Mouse (Mus musculus): Measurements from ENCODE around the gene Ctnnbip1. TPM values are rescaled to one million over a fixed set of nuclear protein-coding genes. Genes with fewer than 3 reads are reported as not detected.
A peak's percentile ranks its signal among the peaks of the same experiment; 100 is the strongest.

Gene Ctnnbip1
- polyA plus RNA-seq, 1 experiment from 2014 or later = 84.6 TPM

DNA sequence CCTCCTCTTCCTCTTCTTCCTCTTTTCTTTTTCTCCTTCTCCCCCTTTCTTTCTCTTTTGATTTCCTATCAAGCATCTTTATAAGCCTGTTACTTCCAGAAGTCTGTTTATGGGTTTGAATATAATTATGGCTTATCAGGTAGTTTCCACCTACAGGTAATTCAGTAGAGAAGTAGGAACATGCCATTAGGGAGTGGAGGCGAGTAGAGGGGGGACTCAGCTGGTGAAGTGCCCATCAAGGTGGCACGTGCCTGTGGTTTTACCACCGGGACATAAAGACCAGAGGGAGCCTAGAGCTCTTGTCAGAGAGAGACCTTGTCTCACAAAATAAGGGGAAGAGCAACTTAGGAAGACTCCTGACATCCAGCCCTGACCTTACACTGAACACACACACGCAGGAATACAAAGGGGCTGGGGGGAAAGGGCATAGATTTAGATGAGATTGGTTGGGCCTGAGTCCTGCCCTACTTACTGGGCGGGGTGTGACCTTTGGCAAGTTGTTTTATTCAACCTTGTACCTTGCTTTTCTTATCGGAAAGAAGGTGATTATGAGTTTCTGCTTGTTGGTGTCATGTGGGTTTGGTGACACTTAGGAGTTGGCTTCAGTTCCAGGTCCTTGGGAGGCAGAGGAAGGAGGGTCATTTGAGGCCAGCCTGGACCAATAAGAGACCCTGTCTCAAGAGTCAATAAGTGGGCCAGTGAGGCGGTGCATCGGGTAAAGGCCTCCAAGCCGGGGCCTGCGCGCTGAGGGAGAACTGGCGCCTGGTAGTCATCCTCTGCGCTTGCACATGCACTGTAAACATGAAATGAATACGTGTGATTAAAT, 28.4 kb upstream of the Ctnnbip1 start:
- 95% methylated on average over 14 of the region's 14 CpGs for WGBS
- Histone ChIP-seq H3K4me1 (ENCODE audit: control insufficient read depth, insufficient read depth, low read length) (0 out of 2 replicates have a peak, but pooled peaks cover 4% of the 10 kb centered on the region), H3K4me3 (ENCODE audit: low read depth, low read length) (no peak overlapping the region), H3K36me3 (ENCODE audit: control insufficient read depth, insufficient read depth, low read length) (peaks cover 31% of the 10 kb centered on the region), H3K9me3 (ENCODE audit: control insufficient read depth, low read length) (no peaks in the 10 kb centered on the region), H3K27me3 (ENCODE audit: control insufficient read depth, insufficient read depth, low read length) (no peaks in the 10 kb centered on the region), H3K27ac (replicated peaks; ENCODE audit: low read depth, low read length) (no peak overlapping the region), H3K4me2 (ENCODE audit: low read depth, severe bottlenecking) (no peak overlapping the region), H3K9ac (ENCODE audit: low read length) (no peak overlapping the region)
- no peak for DNase-seq (ENCODE audit: low spot score)
- no peak for ATAC-seq (ENCODE audit: insufficient number of reproducible peaks, low FRiP score, low TSS enrichment, low read depth)

DNA sequence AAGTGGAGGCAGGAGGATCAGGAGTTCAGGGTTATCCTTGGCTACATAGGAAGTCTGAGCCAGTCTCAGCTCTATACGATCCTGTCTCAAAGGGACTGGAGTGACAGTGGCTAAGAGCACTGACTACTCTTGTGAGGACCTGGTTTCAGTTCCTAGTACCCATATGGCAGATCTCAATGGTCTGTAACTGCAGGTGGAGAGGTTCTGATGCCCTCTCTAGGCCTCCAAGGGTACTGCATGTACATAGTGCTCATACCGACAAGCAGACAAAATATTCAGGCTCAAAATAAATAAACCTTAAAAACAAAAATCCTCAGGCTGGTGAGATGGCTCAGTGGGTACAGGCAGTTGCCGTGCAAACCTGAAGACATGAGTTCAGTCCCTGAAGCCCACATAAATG, 26.9 kb upstream of the Ctnnbip1 start:
- no peak for ATAC-seq (ENCODE audit: insufficient number of reproducible peaks, low FRiP score, low TSS enrichment, low read depth)
- no peak overlapping the region for H3K4me2 ChIP-seq (ENCODE audit: low read depth, severe bottlenecking)
- H3K9ac ChIP-seq (ENCODE audit: low read length) = no peak overlapping the region
- H3K4me1 ChIP-seq (ENCODE audit: control insufficient read depth, insufficient read depth, low read length) = 0 out of 2 replicates have a peak, but pooled peaks cover 4% of the 10 kb centered on the region
- H3K4me3 ChIP-seq (ENCODE audit: low read depth, low read length) = no peak overlapping the region
- whole genome bisulfite sequencing = 98% methylated on average over 3 of the region's 3 CpGs
- H3K36me3 ChIP-seq (ENCODE audit: control insufficient read depth, insufficient read depth, low read length) = peaks cover 38% of the 10 kb centered on the region
- H3K27me3 ChIP-seq (ENCODE audit: control insufficient read depth, insufficient read depth, low read length) = no peaks in the 10 kb centered on the region
- no peak overlapping the region for H3K27ac ChIP-seq (replicated peaks; ENCODE audit: low read depth, low read length)
- no peak for DNase-seq (ENCODE audit: low spot score)
- H3K9me3 ChIP-seq (ENCODE audit: control insufficient read depth, low read length) = no peaks in the 10 kb centered on the region

DNA sequence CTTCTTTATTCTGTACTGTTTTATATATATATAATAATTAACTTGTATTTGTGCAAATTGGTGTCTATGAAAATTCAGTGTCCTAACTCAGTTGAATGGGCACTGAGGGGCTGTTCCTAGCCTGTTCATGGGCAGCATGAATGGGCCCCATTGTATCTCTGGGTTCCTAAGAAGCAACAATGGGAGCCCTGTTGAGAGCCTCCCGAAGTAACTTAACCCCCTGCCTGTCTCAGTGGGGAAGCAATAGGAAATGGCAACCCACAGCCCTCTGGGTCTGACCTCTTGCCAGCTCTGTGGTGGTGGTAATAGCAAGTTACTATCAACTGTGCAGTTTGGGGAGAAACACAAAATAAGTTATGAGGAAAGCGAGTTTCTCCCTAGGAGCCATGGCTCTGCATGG, 21.4 kb upstream of the Ctnnbip1 start:
- Histone ChIP-seq H3K9me3 (ENCODE audit: control insufficient read depth, low read length) (no peaks in the 10 kb centered on the region), H3K9ac (ENCODE audit: low read length) (no peak overlapping the region), H3K27ac (replicated peaks; ENCODE audit: low read depth, low read length) (no peak overlapping the region), H3K4me3 (ENCODE audit: low read depth, low read length) (no peak overlapping the region), H3K4me2 (ENCODE audit: low read depth, severe bottlenecking) (no peak overlapping the region), H3K4me1 (ENCODE audit: control insufficient read depth, insufficient read depth, low read length) (no peaks in the 10 kb centered on the region), H3K27me3 (ENCODE audit: control insufficient read depth, insufficient read depth, low read length) (no peaks in the 10 kb centered on the region), H3K36me3 (ENCODE audit: control insufficient read depth, insufficient read depth, low read length) (peaks cover 22% of the 10 kb centered on the region)
- DNase-seq (ENCODE audit: low spot score) (no peak), ATAC-seq (ENCODE audit: insufficient number of reproducible peaks, low FRiP score, low TSS enrichment, low read depth) (peak; percentile 44; the same call in 1 of the 2 replicates)
- WGBS = 68% methylated on average over 2 of the region's 2 CpGs

DNA sequence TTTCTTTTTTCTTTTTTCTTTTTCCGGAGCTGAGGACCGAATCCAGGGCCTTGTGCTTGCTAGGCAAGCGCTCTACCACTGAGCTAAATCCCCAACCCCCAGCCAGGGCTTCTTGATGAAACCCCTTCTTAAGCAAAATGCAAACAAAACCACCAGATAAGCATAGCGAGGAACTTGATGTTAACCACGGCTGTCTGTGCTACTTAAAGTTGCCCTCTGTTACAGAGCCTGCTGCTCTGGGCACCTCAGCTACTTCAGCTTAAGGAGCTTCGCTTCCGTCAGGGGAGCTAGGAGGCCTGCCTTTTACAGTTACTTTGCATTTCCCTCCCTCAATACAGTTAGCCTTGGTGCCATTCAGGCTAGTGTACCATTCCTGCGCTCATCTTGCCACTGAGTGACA, 19.1 kb upstream of the Ctnnbip1 start:
- no peak for DNase-seq (ENCODE audit: low spot score)
- Histone ChIP-seq H3K9ac (ENCODE audit: low read length) (no peak overlapping the region), H3K4me1 (ENCODE audit: control insufficient read depth, insufficient read depth, low read length) (no peaks in the 10 kb centered on the region), H3K27ac (replicated peaks; ENCODE audit: low read depth, low read length) (no peak overlapping the region), H3K4me2 (ENCODE audit: low read depth, severe bottlenecking) (no peak overlapping the region), H3K4me3 (ENCODE audit: low read depth, low read length) (no peak overlapping the region), H3K27me3 (ENCODE audit: control insufficient read depth, insufficient read depth, low read length) (no peaks in the 10 kb centered on the region), H3K36me3 (ENCODE audit: control insufficient read depth, insufficient read depth, low read length) (peaks cover 18% of the 10 kb centered on the region), H3K9me3 (ENCODE audit: control insufficient read depth, low read length) (no peaks in the 10 kb centered on the region)
- ATAC-seq (ENCODE audit: insufficient number of reproducible peaks, low FRiP score, low TSS enrichment, low read depth) = no peak
- 88% methylated on average over 8 of the region's 8 CpGs for WGBS

DNA sequence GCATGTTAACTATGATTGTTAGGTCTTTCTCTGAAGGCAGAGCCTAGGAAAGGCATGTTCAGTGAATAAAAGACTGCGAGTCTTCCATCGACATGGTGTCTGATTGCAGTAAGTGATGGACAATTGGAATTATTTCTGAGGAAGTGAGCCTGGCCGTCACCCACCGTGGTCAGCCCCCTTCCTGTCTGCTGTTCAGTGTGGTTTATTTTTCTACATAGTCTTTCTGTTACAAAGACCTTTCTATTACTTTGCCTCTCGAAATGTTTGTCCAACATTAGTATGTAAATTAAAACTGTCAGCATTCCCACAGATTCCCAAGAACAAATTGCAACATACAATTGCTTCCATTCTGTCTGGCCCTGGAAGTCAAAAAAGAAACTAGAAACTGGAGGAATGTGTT, 18.2 kb upstream of the Ctnnbip1 start:
- Histone ChIP-seq H3K9ac (ENCODE audit: low read length) (no peak overlapping the region), H3K27ac (replicated peaks; ENCODE audit: low read depth, low read length) (no peak overlapping the region), H3K27me3 (ENCODE audit: control insufficient read depth, insufficient read depth, low read length) (no peaks in the 10 kb centered on the region), H3K4me1 (ENCODE audit: control insufficient read depth, insufficient read depth, low read length) (peaks cover 3% of the 10 kb centered on the region; the same call in 1 of the 2 replicates), H3K36me3 (ENCODE audit: control insufficient read depth, insufficient read depth, low read length) (peaks cover 12% of the 10 kb centered on the region; the same call in 1 of the 2 replicates), H3K4me2 (ENCODE audit: low read depth, severe bottlenecking) (no peak overlapping the region), H3K4me3 (ENCODE audit: low read depth, low read length) (no peak overlapping the region), H3K9me3 (ENCODE audit: control insufficient read depth, low read length) (no peaks in the 10 kb centered on the region)
- ATAC-seq (ENCODE audit: insufficient number of reproducible peaks, low FRiP score, low TSS enrichment, low read depth) = no peak
- 92% methylated on average over 5 of the region's 5 CpGs for WGBS
- DNase-seq (ENCODE audit: low spot score) = no peak

DNA sequence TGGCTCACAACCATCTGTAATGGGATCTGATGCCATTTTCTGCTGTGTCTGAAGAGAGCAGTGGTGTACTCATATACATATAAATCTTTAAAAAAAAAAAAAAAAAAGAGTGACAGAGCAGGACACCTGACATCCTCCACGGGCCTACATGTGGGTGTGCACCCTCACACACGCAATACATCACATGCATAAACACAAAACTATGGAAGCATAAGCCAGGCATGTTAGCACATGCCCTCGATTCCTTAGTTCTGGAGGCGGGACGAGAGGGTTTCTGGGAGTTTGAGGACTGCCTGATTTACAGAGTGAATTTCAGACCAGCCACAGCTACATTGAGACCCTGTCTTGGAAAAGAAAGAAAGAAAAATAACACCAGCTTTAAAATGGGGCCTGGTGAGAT, 13.7 kb upstream of the Ctnnbip1 start:
- ATAC-seq (ENCODE audit: insufficient number of reproducible peaks, low FRiP score, low TSS enrichment, low read depth) = no peak
- Histone ChIP-seq H3K36me3 (ENCODE audit: control insufficient read depth, insufficient read depth, low read length) (peaks cover 2% of the 10 kb centered on the region; the same call in 1 of the 2 replicates), H3K9me3 (ENCODE audit: control insufficient read depth, low read length) (no peaks in the 10 kb centered on the region), H3K27ac (replicated peaks; ENCODE audit: low read depth, low read length) (peak overlapping the region; percentile 60), H3K4me1 (ENCODE audit: control insufficient read depth, insufficient read depth, low read length) (peaks cover 4% of the 10 kb centered on the region; the same call in 1 of the 2 replicates), H3K4me3 (ENCODE audit: low read depth, low read length) (no peak overlapping the region), H3K9ac (ENCODE audit: low read length) (no peak overlapping the region), H3K27me3 (ENCODE audit: control insufficient read depth, insufficient read depth, low read length) (no peaks in the 10 kb centered on the region), H3K4me2 (ENCODE audit: low read depth, severe bottlenecking) (no peak overlapping the region)
- no peak for DNase-seq (ENCODE audit: low spot score)
- WGBS = 73% methylated on average over 5 of the region's 5 CpGs

DNA sequence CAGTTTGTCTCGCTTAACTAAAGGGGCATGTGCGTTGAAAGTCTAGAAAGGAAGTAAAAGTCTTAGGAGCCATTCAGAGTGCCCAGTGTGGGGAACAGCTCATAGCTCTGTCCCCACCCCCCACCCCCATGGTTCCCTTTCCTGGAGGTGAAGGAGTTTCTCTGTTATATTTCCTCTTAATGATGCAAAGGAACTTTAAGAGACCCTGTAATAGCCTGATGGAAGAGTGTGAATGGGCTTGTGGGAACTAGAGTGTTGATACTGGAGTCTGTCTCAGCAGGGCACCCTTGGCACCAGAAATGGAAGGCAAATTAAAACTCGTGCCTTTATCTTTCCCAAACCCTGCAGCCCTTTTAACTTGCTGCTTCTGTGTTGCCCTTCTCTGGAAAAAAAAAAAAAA, 13.2 kb upstream of the Ctnnbip1 start:
- H3K4me2 ChIP-seq (ENCODE audit: low read depth, severe bottlenecking) = no peak overlapping the region
- peak overlapping the region; percentile 60 for H3K27ac ChIP-seq (replicated peaks; ENCODE audit: low read depth, low read length)
- 33% methylated on average over 3 of the region's 3 CpGs for WGBS
- H3K4me1 ChIP-seq (ENCODE audit: control insufficient read depth, insufficient read depth, low read length) = peaks cover 4% of the 10 kb centered on the region; the same call in 1 of the 2 replicates
- no peaks in the 10 kb centered on the region for H3K27me3 ChIP-seq (ENCODE audit: control insufficient read depth, insufficient read depth, low read length)
- no peak overlapping the region for H3K9ac ChIP-seq (ENCODE audit: low read length)
- DNase-seq (ENCODE audit: low spot score) (peak; percentile 30), ATAC-seq (ENCODE audit: insufficient number of reproducible peaks, low FRiP score, low TSS enrichment, low read depth) (no peak; the same call in 1 of the 2 replicates)
- no peaks in the 10 kb centered on the region for H3K9me3 ChIP-seq (ENCODE audit: control insufficient read depth, low read length)
- H3K36me3 ChIP-seq (ENCODE audit: control insufficient read depth, insufficient read depth, low read length) = peaks cover 2% of the 10 kb centered on the region; the same call in 1 of the 2 replicates
- no peak overlapping the region for H3K4me3 ChIP-seq (ENCODE audit: low read depth, low read length)

DNA sequence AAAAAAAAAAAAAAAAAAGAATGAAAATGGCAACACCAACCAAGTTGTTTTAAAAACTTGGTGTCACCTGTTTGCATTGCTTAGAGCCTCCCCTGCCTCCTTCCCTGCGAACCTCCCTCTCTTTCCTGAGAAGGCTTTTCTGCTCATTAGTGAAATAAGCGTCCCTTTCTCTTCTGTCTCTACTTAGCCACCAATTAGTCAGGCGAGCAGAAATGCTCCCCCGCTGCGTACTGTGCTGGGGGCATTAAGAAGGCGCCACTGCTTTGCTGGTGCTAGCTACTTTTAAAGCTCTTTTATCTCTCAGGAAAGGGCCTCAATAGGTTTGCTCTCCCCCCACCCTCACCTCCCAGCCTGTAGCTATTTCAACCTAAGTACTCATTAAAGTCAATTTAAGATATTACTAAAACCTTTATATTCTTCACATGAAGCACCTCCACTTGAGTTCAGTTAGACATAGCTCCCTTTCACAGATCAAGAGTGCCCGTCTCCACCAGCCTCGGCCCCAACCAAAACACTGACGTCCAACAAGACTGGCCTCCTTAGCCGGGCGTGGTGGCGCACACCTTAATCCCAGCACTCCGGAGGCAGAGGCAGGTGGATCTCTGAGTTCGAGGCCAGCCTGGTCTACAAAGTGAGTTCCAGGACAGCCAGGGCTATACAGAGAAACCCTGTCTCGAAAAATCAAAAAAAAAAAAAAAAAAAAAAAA, 12.6 kb upstream of the Ctnnbip1 start:
- DNase-seq (ENCODE audit: low spot score) = peak; percentile 54
- Histone ChIP-seq H3K4me1 (ENCODE audit: control insufficient read depth, insufficient read depth, low read length) (peaks cover 4% of the 10 kb centered on the region; the same call in 1 of the 2 replicates), H3K27me3 (ENCODE audit: control insufficient read depth, insufficient read depth, low read length) (no peaks in the 10 kb centered on the region), H3K4me2 (ENCODE audit: low read depth, severe bottlenecking) (no peak overlapping the region), H3K27ac (replicated peaks; ENCODE audit: low read depth, low read length) (0 out of 2 replicates have a peak overlapping the region, but pooled peaks have one; percentile 33), H3K36me3 (ENCODE audit: control insufficient read depth, insufficient read depth, low read length) (peaks cover 2% of the 10 kb centered on the region; the same call in 1 of the 2 replicates), H3K9ac (ENCODE audit: low read length) (no peak overlapping the region), H3K4me3 (ENCODE audit: low read depth, low read length) (no peak overlapping the region), H3K9me3 (ENCODE audit: control insufficient read depth, low read length) (no peaks in the 10 kb centered on the region)
- ATAC-seq (ENCODE audit: insufficient number of reproducible peaks, low FRiP score, low TSS enrichment, low read depth) = no peak
- WGBS = 53% methylated on average over 14 of the region's 15 CpGs
